Mouse (Mus musculus) layer of hippocampus, adult 2 months (tissue): ENCODE data around the gene Cox17. TPM values are rescaled to one million over a fixed set of nuclear protein-coding genes. Genes with fewer than 3 reads are reported as not detected.

ENCODE experiments used
- DNase-seq, 2 experiments: peaks; one replicate each; pipeline ENCODE4 v3.0.0; 2022; ENCODE audit warnings: low spot score in 2 of 2
- H3K27ac ChIP-seq: fragments of 200-600 bp; 2 replicates; pipeline ENCODE4 v1.8.1; 2022
- H3K4me3 ChIP-seq: fragments of 200-600 bp; 2 replicates; pipeline ENCODE4 v1.8.1; 2022; ENCODE audit warnings: mild to moderate bottlenecking
- CTCF ChIP-seq: fragments of 200-600 bp; conservative IDR thresholded peaks from 2 replicates; pipeline ENCODE4 v1.8.1; 2022; ENCODE audit warnings: antibody characterized with exemption, mild to moderate bottlenecking, moderate library complexity
- long read RNA-seq, 2 experiments: library from polyadenylated mRNA; stranded (forward); transcript quantifications; one replicate each; pipeline ENCODE4 v2.0.0; 2021; ENCODE audit warnings: borderline mapping rate in 2 of 2
- total RNA-seq, 2 experiments: library from RNA; stranded (reverse); gene quantifications; 2 replicates each; pipeline ENCODE4 v1.2.3; 2021

Gene Cox17
- total RNA-seq = 100 to 1,000 TPM; 123 to 126 TPM
- long read RNA-seq, experiment 1, transcript Cox17-201 (3 exons, 444 nt) = major isoform, 99 of 109 reads
- long read RNA-seq, experiment 1, transcript Cox17-204 (2 exons, 2,396 nt) = minor isoform, 8 of 109 reads
- long read RNA-seq, experiment 1, partial matches to known transcripts = 0 of 109 reads
- long read RNA-seq, experiment 1, other reads (novel, unspliced or antisense) = 2 of 109 reads
- long read RNA-seq, experiment 2, transcript Cox17-204 (2 exons, 2,396 nt) = minor isoform, 11 of 142 reads
- long read RNA-seq, experiment 2, transcript Cox17-201 (3 exons, 444 nt) = major isoform, 125 of 142 reads
- long read RNA-seq, experiment 2, partial matches to known transcripts = 0 of 142 reads
- long read RNA-seq, experiment 2, other reads (novel, unspliced or antisense) = 6 of 142 reads

GRCm38 (mm10) chr16:38346529-38347325 lies at the start of gene Cox17, which contains the start of gene Gm21987:
Gene Cox17 (plus strand): TSS chr16:38346991.
Gene Gm21987 (plus strand): TSS chr16:38347040.
- H3K27ac ChIP-seq = peak within 1 kb of the TSS; percentile 93
- DNase-seq = peak; percentile 90 to 94
- peak within 1 kb of the TSS; percentile 82 for H3K4me3 ChIP-seq
- 0 out of 2 replicates have a peak, but pooled peaks have one; percentile 12 for TF ChIP-seq CTCF

- no peak for TF ChIP-seq CTCF
- no peak overlapping the region for H3K27ac ChIP-seq
- H3K4me3 ChIP-seq = no peak overlapping the region
- DNase-seq = no peak
Measured at GRCm38 (mm10) chr16:38298410-38298809, 48.4 kb upstream of the Cox17 start.

GRCm38 (mm10) chr16:38302367-38302766 lies 44.4 kb upstream of the Cox17 start:
- Histone ChIP-seq H3K4me3 (no peak overlapping the region), H3K27ac (no peak overlapping the region)
- no peak for DNase-seq
- TF ChIP-seq CTCF = no peak

GRCm38 (mm10) chr16:38304460-38305194 lies 42.2 kb upstream of the Cox17 start:
- Histone ChIP-seq H3K4me3 (no peak overlapping the region), H3K27ac (no peak overlapping the region)
- no peak for TF ChIP-seq CTCF
- no peak for DNase-seq

- no peak overlapping the region for H3K27ac ChIP-seq
- peak; percentile 73 for TF ChIP-seq CTCF
- DNase-seq = no peak
- no peak overlapping the region for H3K4me3 ChIP-seq
Measured at GRCm38 (mm10) chr16:38306571-38307220, 40.1 kb upstream of the Cox17 start.

GRCm38 (mm10) chr16:38307221-38307605 lies 39.6 kb upstream of the Cox17 start:
- Histone ChIP-seq H3K27ac (no peak overlapping the region), H3K4me3 (no peak overlapping the region)
- no peak for DNase-seq
- no peak for TF ChIP-seq CTCF

DNA sequence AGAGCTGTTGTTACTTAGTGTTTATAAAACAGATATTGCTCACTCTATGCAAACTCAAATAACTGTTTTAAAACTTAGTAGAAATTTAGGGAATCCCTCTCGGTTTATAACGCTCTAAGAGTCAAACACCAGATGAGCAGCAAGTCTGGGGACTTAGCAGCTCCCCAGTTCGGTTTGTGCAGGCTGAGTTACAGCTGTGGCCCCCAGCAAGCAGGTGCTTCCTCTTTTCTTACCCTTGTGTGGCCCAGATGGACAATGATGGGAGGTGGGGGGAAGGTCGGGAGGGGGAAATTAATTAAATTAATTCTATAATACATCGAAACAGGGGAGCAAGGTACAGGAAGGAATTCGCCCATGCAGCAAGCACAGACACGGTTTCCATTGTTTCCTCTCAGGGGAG lies 39.1 kb upstream of the Cox17 start:
- Histone ChIP-seq H3K27ac (no peak overlapping the region), H3K4me3 (no peak overlapping the region)
- DNase-seq = no peak
- no peak for TF ChIP-seq CTCF

- Histone ChIP-seq H3K27ac (no peak overlapping the region), H3K4me3 (no peak overlapping the region)
- no peak for DNase-seq
- TF ChIP-seq CTCF = no peak
Measured at GRCm38 (mm10) chr16:38308195-38308594, 38.6 kb upstream of the Cox17 start.

GRCm38 (mm10) chr16:38318492-38318891 lies 28.3 kb upstream of the Cox17 start:
- H3K27ac ChIP-seq = no peak overlapping the region
- no peak for DNase-seq
- no peak overlapping the region for H3K4me3 ChIP-seq
- no peak for TF ChIP-seq CTCF

DNA sequence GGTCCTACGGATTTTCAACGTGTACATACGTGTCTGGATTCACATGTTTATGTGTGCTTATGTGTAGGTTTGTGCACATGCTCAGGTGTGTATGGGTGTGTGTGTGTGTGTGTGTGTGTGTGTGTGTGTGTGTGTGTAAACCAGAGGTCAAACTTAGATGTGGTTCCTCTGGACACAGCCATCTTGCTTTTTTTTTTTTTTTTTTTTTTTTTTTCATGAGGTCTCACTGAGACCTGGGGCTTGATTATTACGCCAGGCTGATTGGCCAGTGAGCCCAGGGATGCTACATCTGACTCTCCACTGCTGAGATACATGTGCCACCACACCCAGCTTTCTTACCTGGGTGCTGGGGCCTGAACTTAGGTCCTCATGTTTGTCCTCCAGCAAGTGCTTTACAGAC lies 27.7 kb upstream of the Cox17 start:
- DNase-seq = no peak
- TF ChIP-seq CTCF = no peak
- Histone ChIP-seq H3K27ac (no peak overlapping the region), H3K4me3 (no peak overlapping the region)

DNA sequence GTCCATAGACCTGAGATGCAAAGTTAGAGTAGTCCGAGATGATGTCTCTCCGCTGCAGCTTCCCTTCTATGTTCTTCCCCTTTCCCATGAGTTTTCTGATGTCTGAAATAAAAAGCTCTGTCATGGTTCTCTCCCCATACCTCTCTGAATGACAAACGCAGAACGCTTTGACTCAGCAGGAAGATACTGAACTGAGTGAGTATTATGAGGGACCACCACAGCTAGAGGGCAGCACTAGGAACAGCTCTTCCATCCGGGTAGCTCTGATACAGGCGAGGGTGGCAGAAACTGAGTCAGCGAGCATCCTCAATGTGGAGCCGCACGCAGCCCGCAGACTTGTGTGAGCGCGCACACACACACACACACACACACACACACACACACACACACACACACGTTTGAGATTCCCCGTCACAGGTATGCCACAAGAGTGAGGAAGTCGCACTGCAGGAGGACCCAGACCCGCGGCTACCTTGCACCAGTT lies 25.3 kb upstream of the Cox17 start:
- peak; percentile 63 to 68 for DNase-seq
- H3K27ac ChIP-seq = no peak overlapping the region
- peak; percentile 77 for TF ChIP-seq CTCF
- no peak overlapping the region for H3K4me3 ChIP-seq

GRCm38 (mm10) chr16:38324311-38324710 lies 22.5 kb upstream of the Cox17 start:
- DNase-seq = no peak
- H3K27ac ChIP-seq = no peak overlapping the region
- no peak for TF ChIP-seq CTCF
- no peak overlapping the region for H3K4me3 ChIP-seq
